Mouse (Mus musculus) hindbrain, embryonic 14.5 days (tissue): ENCODE data around the gene Gemin7. TPM values are rescaled to one million over a fixed set of nuclear protein-coding genes. Genes with fewer than 3 reads are reported as not detected.

Experiments used
- ATAC-seq: fragments of 200-750 bp; cut with Nextera tagmentation; 2 replicates; pipeline ENCODE4 v1.8.0; 2017; ENCODE audit warnings: moderate number of reproducible peaks, mild to moderate bottlenecking, moderate TSS enrichment, moderate library complexity; ENCODE audit not compliant: low FRiP score
- DNase-seq: peaks from one replicate; pipeline ENCODE4 v3.0.0-alpha.2; 2015; ENCODE audit warnings: low spot score
- H3K27ac ChIP-seq: fragments of 300-500 bp; sonication (generic); 2 replicates; pipeline ENCODE4 v1.5.1; 2014; ENCODE audit warnings: mild to moderate bottlenecking, moderate library complexity
- H3K27me3 ChIP-seq: fragments of 300-500 bp; sonication (generic); 2 replicates; pipeline ENCODE4 v1.6.1; 2014; ENCODE audit warnings: mild to moderate bottlenecking, low read length, mixed read lengths; ENCODE audit not compliant: control insufficient read depth, insufficient read depth
- H3K36me3 ChIP-seq: fragments of 300-500 bp; sonication (generic); replicated peaks from 2 replicates; pipeline ENCODE4 v1.6.1; 2014; ENCODE audit not compliant: control insufficient read depth, insufficient read depth
- H3K4me1 ChIP-seq: fragments of 300-500 bp; sonication (generic); replicated peaks from 2 replicates; pipeline ENCODE4 v1.6.1; 2014; ENCODE audit warnings: antibody characterized with exemption, low read length, mixed read lengths; ENCODE audit not compliant: control insufficient read depth, insufficient read depth
- H3K4me2 ChIP-seq: fragments of 300-500 bp; sonication (generic); replicated peaks from 2 replicates; pipeline ENCODE4 v1.6.1; 2014; ENCODE audit warnings: mild to moderate bottlenecking, moderate library complexity
- H3K4me3 ChIP-seq: fragments of 300-500 bp; sonication (generic); replicated peaks from 2 replicates; pipeline ENCODE4 v1.5.1; 2014; ENCODE audit warnings: mild to moderate bottlenecking, low read length
- H3K9ac ChIP-seq: fragments of 300-500 bp; sonication (generic); 2 replicates; pipeline ENCODE4 v1.6.1; 2014
- H3K9me3 ChIP-seq: fragments of 300-500 bp; sonication (generic); 2 replicates; pipeline ENCODE4 v1.6.1; 2016; ENCODE audit warnings: low read length; ENCODE audit not compliant: control insufficient read depth
- WGBS: fragments of 180-500 bp; shearing (Covaris S2); extraction: QIAGEN DNeasy Blood & Tissue Kit; methylation state at CpG from one replicate; pipeline ENCODE4 v1.1.7; 2014; 5-methylcytosine and 5-hydroxymethylcytosine counted together
- polyA plus RNA-seq: library from polyadenylated mRNA; unstranded; fragments of >200 nt; fragmentation: Nextera tagmentation; extraction: Ambion mirVana; gene quantifications from 2 replicates; pipeline ENCODE4 v1.2.1, GENCODE M21; 2014

The Gemin7 gene
- polyA plus RNA-seq, 1 experiment from 2014 or later, result 157 TPM

DNA sequence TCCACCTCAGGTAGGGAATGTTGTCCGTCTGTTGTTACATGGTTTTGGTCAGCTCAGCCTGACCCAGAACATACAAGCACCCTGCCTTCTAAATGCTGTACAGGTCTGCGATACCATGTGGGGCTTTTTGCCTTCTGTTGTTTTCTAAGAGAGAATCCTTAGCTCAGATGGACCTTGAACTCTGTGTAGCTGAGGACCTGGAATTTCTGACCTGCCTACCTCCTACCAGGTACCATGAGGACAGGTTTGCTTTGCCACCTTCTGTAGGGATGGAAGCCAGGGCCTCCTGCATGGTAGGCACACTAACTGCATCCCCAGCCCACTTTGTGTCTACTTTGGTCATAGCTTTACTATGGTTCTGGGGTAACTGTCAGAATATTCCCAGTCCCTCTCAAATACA, 11.6 kb downstream of the Gemin7 start:
- Histone ChIP-seq H3K9me3 (no peaks in the 10 kb centered on the region), H3K4me3 (no peak overlapping the region), H3K27ac (no peak overlapping the region), H3K4me2 (no peak overlapping the region), H3K36me3 (peaks cover 32% of the 10 kb centered on the region), H3K9ac (no peak overlapping the region), H3K4me1 (peaks cover 12% of the 10 kb centered on the region), H3K27me3 (no peaks in the 10 kb centered on the region)
- ATAC-seq (no peak), DNase-seq (no peak)
- WGBS, result 98% methylated on average over 2 of the region's 2 CpGs

DNA sequence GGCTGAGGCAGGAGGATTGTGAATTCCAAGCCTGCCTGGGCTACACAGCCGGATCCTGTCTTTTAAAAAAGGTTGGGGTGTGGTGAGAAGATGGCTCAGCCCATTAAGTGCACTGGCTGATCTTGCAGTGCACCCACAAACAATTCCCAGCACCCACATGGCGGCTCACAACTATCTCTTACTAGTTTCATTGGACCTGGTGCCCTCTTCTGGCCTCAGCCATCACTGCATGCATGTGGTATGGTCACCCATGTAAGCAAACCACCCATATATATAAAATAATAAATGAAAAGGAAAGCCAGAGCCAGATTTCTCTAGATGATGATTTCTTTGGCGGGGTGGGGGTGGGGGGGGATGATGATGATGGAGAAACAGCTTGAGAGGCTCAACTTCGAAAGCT, 12.9 kb downstream of the Gemin7 start:
- H3K9ac ChIP-seq, result no peak overlapping the region
- no peak for ATAC-seq
- WGBS, result 90% methylated on average over 4 of the region's 4 CpGs
- no peak for DNase-seq
- no peak overlapping the region for H3K27ac ChIP-seq
- H3K4me1 ChIP-seq, result peaks cover 26% of the 10 kb centered on the region
- no peaks in the 10 kb centered on the region for H3K9me3 ChIP-seq
- no peak overlapping the region for H3K4me3 ChIP-seq
- peaks cover 28% of the 10 kb centered on the region for H3K36me3 ChIP-seq
- no peak overlapping the region for H3K4me2 ChIP-seq
- no peaks in the 10 kb centered on the region for H3K27me3 ChIP-seq

DNA sequence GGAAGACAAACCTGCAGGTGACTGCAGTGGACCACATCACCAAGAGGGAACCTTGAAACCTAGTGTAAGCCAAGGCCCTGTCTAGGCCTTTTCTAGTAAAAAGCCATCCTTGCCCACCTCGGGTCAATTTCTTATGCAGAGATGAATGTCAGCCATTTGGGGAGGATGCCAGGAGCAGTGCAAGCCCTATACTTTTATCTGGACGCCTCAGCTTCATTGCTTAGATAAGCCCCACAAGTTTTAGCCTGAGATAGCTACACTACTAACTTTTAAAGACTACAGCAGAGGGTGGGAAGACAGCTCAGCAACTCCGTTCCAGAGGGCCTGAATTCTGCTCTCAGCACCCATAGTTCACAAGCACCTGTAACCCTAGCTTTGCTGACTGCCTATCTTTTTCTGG, 13.5 kb downstream of the Gemin7 start:
- Histone ChIP-seq H3K9me3 (no peaks in the 10 kb centered on the region), H3K27ac (no peak overlapping the region), H3K4me3 (no peak overlapping the region), H3K36me3 (peaks cover 24% of the 10 kb centered on the region), H3K4me1 (peaks cover 32% of the 10 kb centered on the region), H3K27me3 (no peaks in the 10 kb centered on the region), H3K9ac (no peak overlapping the region), H3K4me2 (no peak overlapping the region)
- 93% methylated on average over 3 of the region's 3 CpGs for WGBS
- ATAC-seq (no peak), DNase-seq (no peak)

DNA sequence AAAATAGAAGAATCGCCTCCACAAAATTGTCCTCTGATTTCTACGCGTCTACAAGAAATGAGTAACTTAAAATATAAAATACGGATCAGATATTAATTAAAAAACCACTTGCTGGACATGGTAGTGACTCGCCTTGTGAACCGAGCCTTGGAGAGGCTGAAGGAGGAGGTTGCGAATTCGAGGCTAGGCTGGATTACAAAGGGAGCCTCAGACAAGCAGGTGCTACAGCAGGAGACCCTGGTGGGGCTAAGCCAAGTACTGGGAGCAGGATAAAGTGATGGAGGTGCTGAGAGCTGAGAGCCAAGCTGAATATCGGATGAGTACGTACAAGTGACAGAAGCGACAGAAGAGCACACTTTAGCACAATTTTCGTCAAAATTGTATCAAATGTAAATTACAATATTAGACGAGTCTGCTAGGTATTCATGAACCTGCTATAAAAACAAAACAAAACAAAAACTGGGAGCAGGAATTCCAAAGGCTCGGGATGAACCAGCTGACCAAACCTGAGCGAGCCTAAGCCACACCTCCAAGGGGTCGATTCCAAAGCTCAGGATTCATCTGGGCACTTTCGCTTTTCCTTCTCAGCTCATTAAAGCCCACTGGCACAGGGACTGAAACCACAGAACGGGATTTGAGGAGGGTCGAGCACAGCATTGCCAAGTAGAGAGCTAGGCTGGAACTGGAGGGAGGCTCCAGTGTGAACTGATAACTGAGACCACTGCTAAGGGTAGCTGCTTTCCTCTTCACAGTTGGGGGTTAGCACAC, 14.6 kb downstream of the Gemin7 start, which contains the start of gene Ppp1r37:
Gene Ppp1r37 (minus strand): TSS at position 434 of the 768 bp plus-strand sequence.
- DNase-seq (peak; percentile 57), ATAC-seq (peak; percentile 15; the same call in 1 of the 2 replicates)
- Histone ChIP-seq H3K9me3 (no peaks in the 10 kb centered on the region), H3K4me2 (peak within 1 kb of the TSS; percentile 97), H3K9ac (peak within 1 kb of the TSS; percentile 96), H3K36me3 (peaks cover 20% of the 10 kb centered on the region), H3K27me3 (no peaks in the 10 kb centered on the region), H3K27ac (peak within 1 kb of the TSS; percentile 98), H3K4me1 (peaks cover 36% of the 10 kb centered on the region), H3K4me3 (peak within 1 kb of the TSS; percentile 99)
- WGBS, result 3% methylated on average over 19 of the region's 19 CpGs

DNA sequence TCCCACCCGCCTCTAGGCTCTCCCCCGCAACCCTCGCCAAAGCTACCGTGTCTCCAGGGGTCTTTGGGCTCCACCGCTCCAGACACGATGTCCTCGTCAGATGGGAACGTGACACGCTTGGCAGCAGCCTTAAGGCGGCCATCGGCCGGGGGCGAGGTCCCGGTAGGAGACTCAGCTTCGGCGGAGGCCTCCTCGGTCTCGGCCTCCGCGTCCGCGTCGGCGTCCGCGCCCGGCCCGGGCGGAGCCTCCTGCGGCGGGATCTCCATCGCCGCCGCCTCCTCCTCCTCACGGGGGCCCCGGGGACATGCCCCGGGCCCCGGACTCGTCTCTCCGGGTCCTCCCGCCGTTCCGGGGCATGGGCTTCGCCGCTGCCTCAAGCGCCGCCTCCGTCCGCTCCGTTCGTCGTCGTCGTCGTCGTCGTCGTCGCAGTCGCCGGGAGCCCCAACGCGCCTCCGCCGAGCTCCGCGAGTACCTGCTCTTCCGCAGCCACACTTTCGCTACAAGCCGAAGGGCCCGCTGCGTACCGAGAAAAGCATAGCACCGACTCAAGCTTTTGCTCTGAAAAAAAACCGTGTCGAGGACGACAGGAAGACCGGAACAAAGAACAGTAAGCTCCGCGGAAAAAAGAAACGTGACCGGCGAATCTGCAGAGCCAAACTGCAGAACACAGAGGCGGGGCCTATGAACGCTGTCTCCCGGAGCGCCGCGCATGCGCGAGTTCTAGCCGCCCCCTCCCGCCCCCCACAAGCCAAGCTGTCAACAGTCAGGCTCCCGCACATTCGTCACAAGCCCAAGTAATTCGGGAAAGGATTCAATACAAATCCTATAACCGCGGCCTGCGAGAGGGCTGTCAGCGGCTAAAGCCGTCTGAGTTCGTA, 15.4 kb downstream of the Gemin7 start:
- H3K4me1 ChIP-seq, result peaks cover 36% of the 10 kb centered on the region
- peak overlapping the region; percentile 96 for H3K9ac ChIP-seq
- peak overlapping the region; percentile 98 for H3K27ac ChIP-seq
- DNase-seq, result peak; percentile 98
- peaks cover 18% of the 10 kb centered on the region for H3K36me3 ChIP-seq
- peak overlapping the region; percentile 97 for H3K4me2 ChIP-seq
- H3K9me3 ChIP-seq, result no peaks in the 10 kb centered on the region
- peak overlapping the region; percentile 99 for H3K4me3 ChIP-seq
- peak; percentile 92 for ATAC-seq
- under 1% methylated on average over 97 of the region's 102 CpGs for WGBS
- H3K27me3 ChIP-seq, result no peaks in the 10 kb centered on the region

DNA sequence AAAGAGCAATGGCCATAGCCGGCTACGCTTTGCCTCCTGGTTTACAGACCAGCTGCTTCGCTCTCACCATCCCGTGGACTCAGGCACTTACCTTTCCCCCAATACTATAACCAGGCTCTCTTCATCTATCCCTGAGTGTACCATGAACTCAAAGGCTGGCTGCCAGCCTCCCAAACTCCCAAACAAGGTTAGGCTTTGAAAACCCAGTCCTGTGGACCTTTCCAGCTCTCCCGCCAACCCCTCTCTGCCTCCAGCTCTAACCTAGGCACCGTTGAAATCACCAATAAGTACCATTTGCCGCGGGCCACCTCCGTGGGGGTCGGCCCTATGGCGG, 16.0 kb downstream of the Gemin7 start:
- ATAC-seq (no peak), DNase-seq (no peak)
- Histone ChIP-seq H3K9ac (peak overlapping the region; percentile 96), H3K4me3 (peak overlapping the region; percentile 99), H3K27ac (peak overlapping the region; percentile 98), H3K36me3 (peaks cover 17% of the 10 kb centered on the region), H3K27me3 (no peaks in the 10 kb centered on the region), H3K4me1 (peaks cover 36% of the 10 kb centered on the region), H3K9me3 (no peaks in the 10 kb centered on the region), H3K4me2 (peak overlapping the region; percentile 97)
- WGBS, result 1% methylated on average over 11 of the region's 11 CpGs

DNA sequence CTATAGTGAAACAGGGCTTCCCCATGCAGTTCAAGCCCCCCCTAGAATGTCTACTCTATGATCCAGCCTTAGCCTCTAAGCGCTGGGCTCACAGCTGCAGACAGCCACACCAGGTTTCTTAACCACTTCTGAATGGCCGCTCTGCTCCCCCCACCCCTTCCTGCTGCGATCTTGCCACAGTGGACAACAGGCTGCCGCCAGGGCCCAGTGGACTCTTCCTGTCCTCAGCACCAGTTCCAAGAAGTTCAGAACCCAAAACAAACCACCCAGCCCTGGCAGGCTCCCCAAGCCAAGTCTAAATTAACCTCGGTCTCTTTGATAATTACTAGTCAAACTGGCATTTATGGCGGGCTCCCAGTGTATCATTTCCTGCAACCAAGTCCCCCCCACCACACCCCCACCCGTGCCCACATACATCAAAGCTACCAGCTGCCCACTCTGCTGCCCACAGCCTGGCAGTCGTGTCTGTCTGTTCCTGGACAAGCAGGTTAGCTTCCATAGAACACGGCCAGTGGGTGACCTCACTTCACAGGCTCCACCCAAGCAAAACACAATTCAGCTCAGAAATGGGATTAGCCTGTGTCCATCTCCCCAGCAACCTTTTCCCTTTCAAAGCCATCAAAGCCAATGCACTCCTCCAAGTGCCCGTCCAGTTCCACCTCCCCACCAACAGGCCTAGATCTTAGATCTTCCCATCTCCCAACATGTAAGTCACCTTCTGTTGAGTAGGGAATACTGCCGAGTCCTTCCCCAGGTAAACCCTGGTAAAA, 16.7 kb downstream of the Gemin7 start:
- peak overlapping the region; percentile 98; the same call in 1 of the 2 replicates for H3K27ac ChIP-seq
- H3K27me3 ChIP-seq, result no peaks in the 10 kb centered on the region
- DNase-seq, result no peak
- no peak for ATAC-seq
- H3K4me3 ChIP-seq, result peak overlapping the region; percentile 99
- 32% methylated on average over 11 of the region's 11 CpGs for WGBS
- peaks cover 19% of the 10 kb centered on the region for H3K36me3 ChIP-seq
- H3K9ac ChIP-seq, result peak overlapping the region; percentile 96
- H3K4me2 ChIP-seq, result peak overlapping the region; percentile 97
- H3K4me1 ChIP-seq, result peaks cover 36% of the 10 kb centered on the region
- H3K9me3 ChIP-seq, result no peaks in the 10 kb centered on the region

DNA sequence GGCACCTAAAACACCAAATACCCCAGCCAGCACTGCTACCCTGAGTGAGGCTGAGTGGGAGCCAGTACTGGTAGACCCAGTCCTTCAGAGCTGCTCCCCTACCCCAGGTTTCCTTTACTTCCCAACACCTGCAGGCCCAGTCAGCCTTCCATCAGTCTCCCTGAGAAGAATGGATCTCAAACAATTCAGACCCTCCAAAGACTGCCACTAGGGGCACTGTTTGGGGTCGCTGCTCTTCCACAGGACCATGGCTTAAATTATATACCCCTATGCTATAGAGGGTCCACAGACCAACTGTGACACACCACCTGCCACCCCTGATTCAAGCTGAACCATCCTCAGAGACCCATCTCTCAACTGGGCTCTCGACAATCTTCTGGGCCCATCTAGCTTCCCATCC, 18.4 kb downstream of the Gemin7 start:
- DNase-seq (peak; percentile 47), ATAC-seq (no peak)
- Histone ChIP-seq H3K9ac (peak overlapping the region; percentile 8; the same call in 1 of the 2 replicates), H3K4me2 (peak overlapping the region; percentile 97), H3K4me3 (0 out of 2 replicates have a peak overlapping the region, but pooled peaks have one; percentile 5), H3K36me3 (peaks cover 12% of the 10 kb centered on the region; the same call in 1 of the 2 replicates), H3K9me3 (no peaks in the 10 kb centered on the region), H3K27me3 (no peaks in the 10 kb centered on the region), H3K4me1 (peaks cover 36% of the 10 kb centered on the region), H3K27ac (no peak overlapping the region)
- WGBS, result 30% methylated on average over 2 of the region's 2 CpGs
